Mouse (Mus musculus) T-helper 2 cell (primary cell): ENCODE data around the gene Vps13c.

Source experiments
- in situ Hi-C: fragments of 300-600 bp; cut with MboI, MseI; formaldehyde crosslinking; loops from one replicate; pipeline ENCODE4 v1.15.1; 2025; ENCODE audit warnings: high pct_unique_total_duplicates

Gene Vps13c

GRCm38 (mm10) chr9:68014991-68015396 lies 174.8 kb downstream of the Vps13c start:
- in situ Hi-C loops, result loop anchor here (5.0 kb wide), 1 partner anchor 697 kb away; no protein-coding TSS in a partner anchor

- in situ Hi-C loops, result loop anchor here (5.0 kb wide), 1 partner anchor 696 kb away; no protein-coding TSS in a partner anchor
These were observed 176.2 kb downstream of the Vps13c start for GRCm38 (mm10) chr9:68016255-68016954.

- in situ Hi-C loops, result no loop called here
These were observed 180.7 kb downstream of the Vps13c start for GRCm38 (mm10) chr9:68020776-68021365.

GRCm38 (mm10) chr9:68022311-68023043 lies 182.3 kb downstream of the Vps13c start:
- in situ Hi-C loops, result no loop called here

GRCm38 (mm10) chr9:68028631-68029030 lies 188.4 kb downstream of the Vps13c start:
- in situ Hi-C loops, result no loop called here

GRCm38 (mm10) chr9:68033771-68034170 lies 193.6 kb downstream of the Vps13c start:
- in situ Hi-C loops, result no loop called here
